Mouse (Mus musculus): ENCODE results near the gene Ripk1. TPM values are rescaled to one million over a fixed set of nuclear protein-coding genes. Genes with fewer than 3 reads are reported as not detected.

The Ripk1 gene
- total RNA-seq (2018; cell fraction: chromatin; rRNA removed) = 100 to 1,000 TPM in 24 of 26 experiments, 10 to 100 TPM in 2; 97.1 to 196 (median 136) TPM
- total RNA-seq (2018; cell fraction: cytosol; rRNA removed) = 10 to 100 TPM; 47.4 to 84.8 (median 67.0) TPM
- 100 to 1,000 TPM in 13 of 26 experiments, 10 to 100 TPM in 13; 75.8 to 197 (median 100) TPM for total RNA-seq (2018; cell fraction: nucleus; rRNA removed)
- 61.5 to 114 TPM (median 61.6 TPM) in 3 replicates for polyA plus RNA-seq (2018)

DNA sequence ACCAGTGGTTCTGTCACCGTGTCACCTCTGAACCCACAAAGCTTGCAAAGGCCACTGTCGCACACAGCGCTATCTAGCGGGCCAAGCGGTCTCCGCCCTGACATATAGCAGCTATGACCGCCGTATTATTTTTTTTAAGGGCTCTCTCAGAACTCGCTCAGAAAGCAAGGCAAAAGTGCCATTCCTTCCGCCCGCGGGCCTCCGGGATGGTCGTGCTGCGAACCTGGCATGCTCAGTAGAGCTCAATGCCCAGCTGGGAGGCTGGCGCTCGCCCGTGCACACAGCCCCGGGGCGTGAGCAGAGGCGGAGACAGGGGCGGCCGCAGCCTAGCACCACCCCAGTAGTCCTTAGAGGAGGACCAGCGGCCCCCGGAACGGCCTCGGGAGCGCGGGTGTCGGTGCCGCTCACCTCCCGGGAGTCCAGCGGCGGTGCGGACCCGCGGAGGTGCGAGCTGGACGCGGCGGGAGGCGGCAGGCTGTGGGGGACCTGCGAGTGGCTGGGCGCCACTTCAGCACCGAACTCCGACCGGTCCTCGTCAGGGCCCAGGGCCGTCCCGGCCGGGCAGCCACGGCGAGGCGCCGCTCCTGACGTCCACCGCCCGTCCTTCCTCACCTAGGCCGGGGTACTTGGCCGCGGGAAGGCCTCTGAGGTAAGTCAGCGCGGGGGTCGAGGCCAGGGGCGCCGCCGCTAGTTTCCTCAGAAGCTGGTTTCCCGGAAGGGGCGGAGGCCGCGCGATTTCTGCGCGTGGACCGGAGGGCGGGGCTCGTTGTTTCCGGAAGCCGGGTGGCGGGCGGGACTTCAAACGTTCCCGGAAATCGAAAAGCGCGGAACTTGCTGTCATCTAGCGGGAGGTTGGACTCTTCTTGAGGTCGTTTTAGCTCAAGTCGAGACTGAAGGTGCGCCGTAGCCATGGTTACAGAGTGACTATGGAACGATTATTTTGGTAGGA lies at the start of gene Ripk1, which contains the start of gene Serpinb6a:
Gene Ripk1 (plus strand): TSS at position 306 of the 949 bp plus-strand sequence.
Gene Serpinb6a (minus strand): TSS at position 737 of the 949 bp plus-strand sequence.
- peak within 1 kb of the TSS; percentile 89 for H3K4me3 ChIP-seq (ENCODE audit: inconsistent target)
- peak within 1 kb of the TSS; percentile 52 for H3K27ac ChIP-seq
- under 1% methylated on average over 77 of the region's 92 CpGs for WGBS (ENCODE audit: missing documents)
- H3K36me3 ChIP-seq (ENCODE audit: inconsistent target) = no peaks in the 10 kb centered on the region
- peaks cover 53% of the 10 kb centered on the region for H3K79me2 ChIP-seq (ENCODE audit: inconsistent target)

DNA sequence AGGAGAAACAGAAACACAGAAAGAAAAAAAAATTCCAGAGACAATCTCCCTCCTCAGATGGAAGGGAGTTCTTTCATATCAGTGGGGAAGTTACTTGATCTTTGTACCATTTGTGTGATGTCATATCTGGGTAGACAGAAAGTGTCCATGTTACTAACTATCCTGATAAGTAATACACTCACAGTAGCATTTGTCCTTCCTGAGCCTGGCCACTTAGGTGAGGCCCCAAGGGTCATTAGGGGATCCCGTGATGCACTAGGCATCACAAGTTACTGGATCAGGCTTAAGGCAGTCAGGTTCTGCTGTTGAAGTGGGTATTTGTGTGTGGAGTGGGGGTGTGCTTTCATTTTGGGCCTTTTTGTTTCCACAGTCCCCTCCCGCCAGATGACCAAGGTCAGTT lies 49.2 kb upstream of the Ripk1 start:
- Histone ChIP-seq H3K79me2 (ENCODE audit: inconsistent target) (no peaks in the 10 kb centered on the region), H3K4me3 (ENCODE audit: inconsistent target) (no peak overlapping the region), H3K36me3 (ENCODE audit: inconsistent target) (no peaks in the 10 kb centered on the region), H3K27ac (peak overlapping the region; percentile 82)
- WGBS (ENCODE audit: missing documents) = 96% methylated on average over 2 of the region's 2 CpGs

DNA sequence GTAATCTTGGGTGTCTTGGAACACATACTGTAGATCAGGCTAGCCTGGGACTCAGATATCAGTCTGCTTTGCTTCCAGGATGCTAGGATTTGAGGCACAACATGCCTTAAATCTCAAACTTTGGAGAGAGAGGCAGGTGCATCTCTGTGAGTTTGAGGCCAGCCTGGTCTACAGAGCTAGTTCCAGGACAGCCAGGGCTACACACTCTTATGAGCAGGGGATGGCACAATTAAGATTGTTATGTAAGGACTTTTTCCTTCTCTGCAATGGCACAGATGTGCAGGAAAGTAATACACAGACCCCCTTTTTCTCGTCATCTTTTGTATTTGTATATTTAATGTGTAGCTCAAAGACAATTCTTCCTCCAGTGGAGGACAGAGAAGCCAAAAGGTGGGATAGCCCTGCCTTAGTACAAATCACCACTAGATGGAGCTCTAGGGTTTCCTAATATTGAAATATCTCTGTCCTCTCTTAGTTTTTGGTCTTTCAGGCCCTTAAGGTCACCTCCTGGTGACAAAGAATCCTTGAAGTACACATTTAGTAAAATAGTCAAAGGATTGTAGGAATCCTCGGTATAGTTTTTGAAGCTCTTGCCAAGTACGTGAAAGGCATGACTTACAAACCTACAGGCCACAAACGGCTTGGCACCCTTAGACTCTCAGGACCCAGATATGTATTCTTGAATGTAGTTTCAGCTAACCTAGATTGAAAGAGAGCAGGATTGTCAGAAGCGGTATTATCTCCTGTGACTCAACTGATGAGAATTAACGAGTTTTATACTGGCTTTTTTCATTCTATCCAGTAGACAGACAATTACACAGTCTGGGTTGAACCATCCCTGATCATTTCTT lies 45.4 kb upstream of the Ripk1 start:
- Histone ChIP-seq H3K36me3 (ENCODE audit: inconsistent target) (no peaks in the 10 kb centered on the region), H3K27ac (no peak overlapping the region), H3K4me3 (ENCODE audit: inconsistent target) (no peak overlapping the region), H3K79me2 (ENCODE audit: inconsistent target) (no peaks in the 10 kb centered on the region)
- 63% methylated on average over 6 of the region's 6 CpGs for WGBS (ENCODE audit: missing documents)

DNA sequence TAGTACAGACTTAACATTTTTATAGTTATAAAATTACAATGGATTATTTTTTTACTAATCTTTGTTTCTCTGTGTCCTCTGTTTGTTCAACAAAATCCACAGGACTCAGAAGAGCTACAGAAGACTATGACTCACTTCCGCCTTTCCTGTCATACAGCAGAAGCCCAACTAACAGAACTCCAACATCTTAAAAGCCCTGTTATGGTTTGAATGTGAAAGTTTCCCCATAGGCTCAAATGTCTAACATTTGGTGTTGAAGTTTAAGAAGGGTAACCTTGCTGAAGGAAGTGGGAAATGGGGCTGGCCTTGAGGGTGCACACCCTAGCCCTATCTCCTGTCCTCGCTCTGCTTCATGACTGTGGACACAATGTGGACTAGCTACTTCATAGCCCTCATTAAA lies 42.4 kb upstream of the Ripk1 start:
- WGBS (ENCODE audit: missing documents) = 94% methylated on average over 2 of the region's 2 CpGs
- no peaks in the 10 kb centered on the region for H3K36me3 ChIP-seq (ENCODE audit: inconsistent target)
- H3K27ac ChIP-seq = peak overlapping the region; percentile 71
- no peaks in the 10 kb centered on the region for H3K79me2 ChIP-seq (ENCODE audit: inconsistent target)
- H3K4me3 ChIP-seq (ENCODE audit: inconsistent target) = no peak overlapping the region

DNA sequence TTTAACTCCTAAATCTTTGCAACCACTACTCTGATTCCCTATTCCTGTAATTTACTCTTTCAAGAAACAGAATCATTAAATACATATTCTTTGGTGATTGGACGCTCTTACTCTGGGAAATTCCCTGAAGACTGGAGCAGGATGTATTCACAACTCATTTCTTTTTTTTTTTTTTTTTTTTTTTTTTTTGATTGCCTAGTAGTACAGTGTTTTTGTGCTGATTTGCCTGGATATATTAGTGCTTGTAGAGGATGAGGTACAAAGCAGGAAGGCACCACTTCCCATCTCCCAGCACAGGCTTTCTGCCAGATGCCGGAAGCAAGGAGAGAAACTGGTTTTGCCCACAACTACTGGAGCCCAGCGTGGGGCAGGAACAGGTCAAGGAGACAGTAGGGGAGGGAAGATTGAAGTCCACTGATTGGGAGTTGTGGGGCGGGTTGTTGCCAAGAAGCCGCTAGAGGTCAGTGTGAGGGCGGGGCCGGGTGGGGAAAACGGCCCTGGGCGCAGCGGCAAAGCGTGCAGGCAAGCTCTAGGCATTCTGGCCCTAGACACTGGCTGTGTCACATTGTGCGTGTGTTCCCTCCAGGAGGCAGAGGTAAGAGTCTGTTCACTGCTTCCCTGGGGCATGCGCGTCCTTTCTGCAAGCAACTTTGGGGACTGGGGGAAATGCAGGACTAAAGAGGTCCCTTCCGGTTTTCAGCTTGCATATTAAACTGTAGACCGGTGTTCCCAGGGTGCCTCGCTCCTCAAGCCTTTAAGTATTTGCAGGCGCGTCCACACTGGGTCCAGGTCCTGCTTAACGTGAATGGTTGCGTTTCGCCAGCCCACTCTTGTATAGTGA lies 37.7 kb upstream of the Ripk1 start, which contains the start of gene Nqo2:
Gene Nqo2 (plus strand): TSS at position 482 of the 841 bp plus-strand sequence.
- Histone ChIP-seq H3K27ac (peak within 1 kb of the TSS; percentile 87), H3K36me3 (ENCODE audit: inconsistent target) (no peaks in the 10 kb centered on the region), H3K79me2 (ENCODE audit: inconsistent target) (peaks cover 41% of the 10 kb centered on the region), H3K4me3 (ENCODE audit: inconsistent target) (peak within 1 kb of the TSS; percentile 79)
- under 1% methylated on average over 21 of the region's 22 CpGs for WGBS (ENCODE audit: missing documents)

DNA sequence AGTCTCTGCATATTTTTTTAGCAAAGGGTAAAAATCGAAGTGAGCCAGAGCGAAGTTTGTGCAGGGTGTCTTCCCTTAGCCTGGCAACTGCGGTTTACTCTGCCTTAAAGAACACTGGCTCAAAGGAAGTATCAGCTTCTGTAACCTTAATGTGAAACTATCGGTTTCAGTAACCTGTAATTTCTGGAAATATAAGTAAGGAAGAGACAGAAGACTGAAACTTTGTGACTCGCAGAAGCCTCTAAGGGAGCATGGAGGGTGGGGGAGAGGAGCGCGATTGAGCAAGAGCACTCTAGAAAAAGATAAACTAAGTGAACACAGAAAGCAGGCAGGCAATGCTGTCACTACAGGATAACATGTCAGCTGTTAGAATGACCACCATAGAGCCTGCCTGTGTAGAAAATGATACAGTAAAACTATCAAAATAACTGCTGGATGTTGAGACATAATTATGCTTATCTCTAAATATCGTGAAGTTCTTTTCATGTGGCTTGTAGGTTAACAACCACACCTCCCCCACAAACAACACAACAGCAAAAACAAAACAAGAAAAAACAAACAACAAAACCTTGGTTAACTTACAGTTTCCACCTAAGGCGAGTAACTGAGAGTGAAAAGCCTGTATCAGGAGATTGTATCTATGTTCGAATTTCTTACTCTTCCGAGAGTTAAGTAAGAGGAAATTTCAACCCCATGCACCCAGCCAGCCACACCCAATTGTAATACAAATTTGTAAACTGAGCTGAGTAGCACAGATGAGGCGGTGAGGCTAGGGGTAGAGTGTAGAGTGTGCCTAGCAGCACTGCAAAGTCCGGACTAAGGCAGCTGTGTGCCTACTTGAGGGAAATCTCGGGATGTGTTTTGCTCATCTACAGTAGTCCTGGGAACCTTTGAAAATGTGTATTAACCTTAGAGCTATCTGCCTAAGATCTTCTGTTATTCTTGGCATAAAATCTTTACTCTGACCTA lies 36.8 kb upstream of the Ripk1 start:
- 10% methylated on average over 14 of the region's 14 CpGs for WGBS (ENCODE audit: missing documents)
- H3K27ac ChIP-seq = peak overlapping the region; percentile 87

DNA sequence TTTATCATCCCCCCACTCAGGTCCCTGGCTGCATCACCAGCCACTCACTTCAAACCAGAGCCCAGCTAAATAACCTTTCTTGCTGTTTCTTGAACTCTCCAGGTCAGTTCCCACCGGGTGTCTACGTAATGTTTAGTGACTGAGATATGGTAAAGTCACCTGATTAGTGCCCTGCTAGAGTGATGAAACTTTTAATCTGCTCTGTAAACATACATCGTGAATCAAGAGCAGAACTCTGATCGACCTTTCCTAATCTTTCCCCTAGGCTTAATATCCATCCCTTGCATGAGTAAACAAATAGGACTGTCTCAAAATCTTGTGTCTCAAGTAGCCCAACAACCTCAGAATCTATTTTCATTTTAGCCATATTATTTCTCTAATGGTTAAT lies 36.1 kb upstream of the Ripk1 start:
- peaks cover 56% of the 10 kb centered on the region for H3K79me2 ChIP-seq (ENCODE audit: inconsistent target)
- peak overlapping the region; percentile 87 for H3K27ac ChIP-seq
- H3K36me3 ChIP-seq (ENCODE audit: inconsistent target) = no peaks in the 10 kb centered on the region; the same call in 1 of the 2 replicates
- H3K4me3 ChIP-seq (ENCODE audit: inconsistent target) = peak overlapping the region; percentile 79
- 76% methylated on average over 3 of the region's 4 CpGs for WGBS (ENCODE audit: missing documents)

More for the DNA sequence above, 36.8 kb upstream of the Ripk1 start:
- H3K4me3 ChIP-seq (ENCODE audit: inconsistent target) = peak overlapping the region; percentile 79
- H3K36me3 ChIP-seq (ENCODE audit: inconsistent target) = no peaks in the 10 kb centered on the region; the same call in 1 of the 2 replicates
- peaks cover 49% of the 10 kb centered on the region for H3K79me2 ChIP-seq (ENCODE audit: inconsistent target)

DNA sequence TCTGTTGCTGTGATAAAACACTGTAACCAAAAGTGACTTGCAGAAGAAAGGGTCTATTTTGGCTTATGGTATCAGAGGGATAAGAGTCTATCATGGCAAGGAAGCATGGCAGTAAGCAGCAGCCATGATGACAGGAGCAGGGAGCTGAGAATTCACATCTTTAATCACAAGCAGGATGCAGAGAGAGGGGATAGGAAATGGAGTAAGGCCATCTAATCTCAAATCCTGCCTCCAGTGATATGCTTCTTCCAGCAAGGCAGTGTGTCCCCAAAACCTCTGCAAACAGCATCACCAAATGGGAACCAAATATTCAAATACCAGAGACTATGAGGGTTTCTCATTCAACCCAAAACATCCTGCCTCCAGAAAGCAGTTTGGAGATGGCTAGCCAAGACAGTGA lies 35.6 kb upstream of the Ripk1 start:
- Histone ChIP-seq H3K36me3 (ENCODE audit: inconsistent target) (no peaks in the 10 kb centered on the region; the same call in 1 of the 2 replicates), H3K4me3 (ENCODE audit: inconsistent target) (no peak overlapping the region), H3K79me2 (ENCODE audit: inconsistent target) (peaks cover 60% of the 10 kb centered on the region), H3K27ac (no peak overlapping the region)

DNA sequence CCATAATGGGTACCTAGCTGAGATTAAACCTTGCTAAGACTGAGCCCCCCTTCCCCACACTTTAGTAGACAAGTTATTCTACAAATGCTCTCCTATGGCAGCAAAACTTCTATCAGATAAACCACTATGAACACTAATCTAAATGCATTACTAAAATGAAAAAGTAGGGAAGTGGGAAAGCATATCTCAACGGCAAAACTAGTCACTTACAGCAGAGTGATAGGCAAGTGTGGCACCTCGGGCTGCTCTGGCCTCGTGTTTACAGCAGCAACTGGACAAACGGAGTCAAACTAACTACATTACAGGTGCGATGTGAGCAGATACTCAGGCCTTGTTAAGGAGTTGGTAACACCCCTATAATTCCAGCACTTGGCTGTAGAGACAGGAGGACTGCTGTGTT lies 12.5 kb upstream of the Ripk1 start:
- H3K36me3 ChIP-seq (ENCODE audit: inconsistent target) = peaks cover 20% of the 10 kb centered on the region
- 96% methylated on average over 4 of the region's 5 CpGs for WGBS (ENCODE audit: missing documents)

DNA sequence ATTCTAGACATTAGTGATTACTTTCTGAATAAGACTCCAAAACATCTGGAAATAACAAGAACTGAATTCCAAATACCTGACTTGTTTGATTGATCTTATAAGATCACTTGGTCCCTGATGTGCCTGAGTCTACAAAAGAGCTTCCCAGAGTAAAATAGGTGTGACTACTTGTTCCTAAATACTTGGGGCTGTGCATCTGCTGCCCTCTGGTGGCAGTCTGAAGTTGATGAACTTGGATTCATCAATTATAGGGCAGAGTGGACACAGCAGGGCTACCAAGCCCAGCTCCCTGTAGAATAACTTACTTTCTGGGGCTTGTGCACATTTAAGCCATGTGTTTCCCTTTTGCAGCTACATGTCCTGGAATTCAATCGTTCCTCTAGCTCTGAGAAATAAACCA lies 7.0 kb upstream of the Ripk1 start:
- Histone ChIP-seq H3K27ac (no peak overlapping the region), H3K79me2 (ENCODE audit: inconsistent target) (no peaks in the 10 kb centered on the region), H3K36me3 (ENCODE audit: inconsistent target) (no peaks in the 10 kb centered on the region), H3K4me3 (ENCODE audit: inconsistent target) (no peak overlapping the region)
- 47% methylated on average over 1 of the region's 1 CpGs for WGBS (ENCODE audit: missing documents)

More for the DNA sequence above, 12.5 kb upstream of the Ripk1 start:
- Histone ChIP-seq H3K79me2 (ENCODE audit: inconsistent target) (no peaks in the 10 kb centered on the region), H3K27ac (no peak overlapping the region), H3K4me3 (ENCODE audit: inconsistent target) (no peak overlapping the region)

DNA sequence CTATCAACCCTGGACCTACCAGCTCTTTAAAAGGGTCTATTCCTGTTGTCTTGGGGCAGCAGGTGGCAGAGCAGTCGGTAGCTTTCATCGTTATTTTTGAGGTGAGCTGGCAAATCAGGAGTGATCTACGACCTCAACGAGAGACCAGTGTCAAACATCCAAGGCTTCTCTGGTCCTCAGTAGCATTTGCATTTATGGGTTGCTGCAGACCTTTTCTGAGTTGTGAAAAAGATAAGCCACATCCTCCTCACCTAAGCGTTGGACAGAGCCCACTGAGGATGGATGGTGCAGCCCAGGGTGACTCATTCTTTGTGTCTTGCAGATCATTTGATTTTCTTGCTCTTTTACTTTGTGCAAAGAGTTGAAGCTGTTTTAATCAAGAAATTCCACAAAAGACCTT lies 895 bp downstream of the Ripk1 start:
- Histone ChIP-seq H3K4me3 (ENCODE audit: inconsistent target) (peak overlapping the region; percentile 89), H3K79me2 (ENCODE audit: inconsistent target) (peaks cover 60% of the 10 kb centered on the region), H3K27ac (peak overlapping the region; percentile 40), H3K36me3 (ENCODE audit: inconsistent target) (no peaks in the 10 kb centered on the region)
- WGBS (ENCODE audit: missing documents) = 0% methylated on average over 5 of the region's 5 CpGs

DNA sequence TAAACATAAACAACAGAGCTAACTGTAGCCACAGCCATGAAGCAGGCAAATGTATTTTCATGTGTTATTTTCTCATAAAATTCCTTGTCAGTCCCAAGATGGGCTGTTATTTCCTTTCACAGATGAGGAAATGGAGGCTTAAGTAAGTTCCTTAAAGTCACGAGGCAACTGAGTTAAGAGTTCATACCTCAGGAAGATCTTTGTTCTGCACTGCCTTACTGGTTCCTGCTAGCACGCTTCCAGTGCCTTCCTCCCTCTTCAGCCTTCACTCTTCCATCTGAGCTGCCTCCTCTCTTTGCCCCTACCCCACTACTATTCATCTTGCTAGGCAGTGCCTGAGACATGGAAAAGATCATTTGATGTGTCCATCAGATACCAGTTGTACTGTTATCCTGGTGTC lies 5.1 kb downstream of the Ripk1 start:
- peaks cover 30% of the 10 kb centered on the region for H3K36me3 ChIP-seq (ENCODE audit: inconsistent target)
- WGBS (ENCODE audit: missing documents) = 8% methylated on average over 2 of the region's 2 CpGs
- no peak overlapping the region for H3K4me3 ChIP-seq (ENCODE audit: inconsistent target)
- peaks cover 94% of the 10 kb centered on the region for H3K79me2 ChIP-seq (ENCODE audit: inconsistent target)
- H3K27ac ChIP-seq = peak overlapping the region; percentile 91

Data from macrophage (primary cell).